Mouse (Mus musculus) kidney, embryonic 15.5 days (tissue): Measurements from ENCODE around the gene Carmil2. TPM values are rescaled to one million over a fixed set of nuclear protein-coding genes. Genes with fewer than 3 reads are reported as not detected.

Experiments used
- ATAC-seq: fragments of 200-750 bp; cut with Nextera tagmentation; replicated peaks from 2 replicates; pipeline ENCODE4 v1.8.0; 2017; ENCODE audit warnings: moderate TSS enrichment; ENCODE audit not compliant: low FRiP score
- H3K27ac ChIP-seq: fragments of 300-500 bp; sonication (generic); 2 replicates; pipeline ENCODE4 v1.5.1; 2015; ENCODE audit warnings: mild to moderate bottlenecking, inconsistent platforms
- H3K27me3 ChIP-seq: fragments of 300-500 bp; sonication (generic); 2 replicates; pipeline ENCODE4 v1.6.1; 2015; ENCODE audit warnings: inconsistent platforms
- H3K36me3 ChIP-seq: fragments of 300-500 bp; sonication (generic); 2 replicates; pipeline ENCODE4 v1.6.1; 2015; ENCODE audit warnings: inconsistent platforms
- H3K4me1 ChIP-seq: fragments of 300-500 bp; sonication (generic); 2 replicates; pipeline ENCODE4 v1.6.1; 2015; ENCODE audit warnings: inconsistent platforms
- H3K4me2 ChIP-seq: fragments of 300-500 bp; sonication (generic); 2 replicates; pipeline ENCODE4 v1.6.1; 2015; ENCODE audit warnings: moderate library complexity, mild to moderate bottlenecking, inconsistent platforms
- H3K4me3 ChIP-seq: fragments of 300-500 bp; sonication (generic); replicated peaks from 2 replicates; pipeline ENCODE4 v1.5.1; 2015; ENCODE audit warnings: mild to moderate bottlenecking, inconsistent platforms
- H3K9ac ChIP-seq: fragments of 300-500 bp; sonication (generic); 2 replicates; pipeline ENCODE4 v1.6.1; 2015; ENCODE audit warnings: mild to moderate bottlenecking, inconsistent platforms
- H3K9me3 ChIP-seq: fragments of 300-500 bp; sonication (generic); replicated peaks from 2 replicates; pipeline ENCODE4 v1.6.1; 2016; ENCODE audit warnings: inconsistent platforms
- WGBS: fragments of 180-500 bp; shearing (Covaris S2); methylation state at CpG from one replicate; pipeline ENCODE4 v1.1.7; 2015; ENCODE audit warnings: mixed read lengths; 5-methylcytosine and 5-hydroxymethylcytosine counted together
- polyA plus RNA-seq: library from polyadenylated mRNA; unstranded; fragments of >200 nt; fragmentation: Nextera tagmentation; extraction: Ambion mirVana; gene quantifications from 2 replicates; pipeline ENCODE4 v1.2.1, GENCODE M21; 2015

The Carmil2 gene
- polyA plus RNA-seq, 1 experiment from 2014 or later: 0.78 TPM

GRCm38 (mm10) chr8:105698734-105699133 lies 12.7 kb downstream of the Carmil2 start:
- no peaks in the 10 kb centered on the region for H3K9me3 ChIP-seq
- H3K36me3 ChIP-seq: peaks cover 44% of the 10 kb centered on the region
- H3K27me3 ChIP-seq: peaks cover 6% of the 10 kb centered on the region
- ATAC-seq: no peak
- H3K9ac ChIP-seq: no peak overlapping the region
- no peak overlapping the region for H3K4me2 ChIP-seq
- H3K4me1 ChIP-seq: peaks cover 36% of the 10 kb centered on the region
- WGBS: 92% methylated on average over 5 of the region's 5 CpGs
- H3K27ac ChIP-seq: no peak overlapping the region
- H3K4me3 ChIP-seq: no peak overlapping the region

GRCm38 (mm10) chr8:105699488-105700215 lies 13.6 kb downstream of the Carmil2 start:
- Histone ChIP-seq H3K27me3 (peaks cover 6% of the 10 kb centered on the region), H3K27ac (no peak overlapping the region), H3K36me3 (peaks cover 53% of the 10 kb centered on the region), H3K4me3 (peak overlapping the region; percentile 66), H3K9me3 (no peaks in the 10 kb centered on the region), H3K9ac (0 out of 2 replicates have a peak overlapping the region, but pooled peaks have one; percentile 46), H3K4me2 (peak overlapping the region; percentile 82), H3K4me1 (peaks cover 26% of the 10 kb centered on the region)
- no peak for ATAC-seq
- 85% methylated on average over 11 of the region's 11 CpGs for WGBS

GRCm38 (mm10) chr8:105700566-105700965 lies 14.5 kb downstream of the Carmil2 start:
- peak overlapping the region; percentile 82 for H3K4me2 ChIP-seq
- H3K27ac ChIP-seq: peak overlapping the region; percentile 94
- H3K4me1 ChIP-seq: peaks cover 24% of the 10 kb centered on the region
- ATAC-seq: peak; percentile 58
- peaks cover 56% of the 10 kb centered on the region for H3K36me3 ChIP-seq
- peak overlapping the region; percentile 66 for H3K4me3 ChIP-seq
- under 1% methylated on average over 21 of the region's 21 CpGs for WGBS
- H3K9ac ChIP-seq: peak overlapping the region; percentile 46
- no peaks in the 10 kb centered on the region for H3K9me3 ChIP-seq
- H3K27me3 ChIP-seq: no peaks in the 10 kb centered on the region

- Histone ChIP-seq H3K27ac (peak within 1 kb of the TSS; percentile 94), H3K4me1 (peaks cover 26% of the 10 kb centered on the region), H3K9ac (peak within 1 kb of the TSS; percentile 46), H3K4me3 (peak within 1 kb of the TSS; percentile 66), H3K4me2 (peak within 1 kb of the TSS; percentile 82), H3K27me3 (no peaks in the 10 kb centered on the region), H3K36me3 (peaks cover 55% of the 10 kb centered on the region), H3K9me3 (no peaks in the 10 kb centered on the region)
- ATAC-seq: peak; percentile 80
- under 1% methylated on average over 59 of the region's 60 CpGs for WGBS
Measured at GRCm38 (mm10) chr8:105700966-105701824, 15.1 kb downstream of the Carmil2 start, which contains the start of the genes Acd and Pard6a. Gene Acd, minus strand, starts transcription at chr8:105701102. Gene Pard6a, plus strand, starts transcription at chr8:105701148.

GRCm38 (mm10) chr8:105702001-105702401 lies 15.9 kb downstream of the Carmil2 start:
- H3K36me3 ChIP-seq: peaks cover 47% of the 10 kb centered on the region
- ATAC-seq: no peak
- peaks cover 34% of the 10 kb centered on the region for H3K4me1 ChIP-seq
- no peaks in the 10 kb centered on the region for H3K27me3 ChIP-seq
- peak overlapping the region; percentile 94 for H3K27ac ChIP-seq
- WGBS: 38% methylated on average over 18 of the region's 18 CpGs
- peak overlapping the region; percentile 66 for H3K4me3 ChIP-seq
- H3K4me2 ChIP-seq: peak overlapping the region; percentile 82
- peak overlapping the region; percentile 46 for H3K9ac ChIP-seq
- no peaks in the 10 kb centered on the region for H3K9me3 ChIP-seq

GRCm38 (mm10) chr8:105702731-105703415 lies 16.8 kb downstream of the Carmil2 start:
- Histone ChIP-seq H3K4me1 (peaks cover 40% of the 10 kb centered on the region), H3K9ac (no peak overlapping the region), H3K27me3 (no peaks in the 10 kb centered on the region), H3K36me3 (peaks cover 38% of the 10 kb centered on the region), H3K4me2 (peak overlapping the region; percentile 82; the same call in 1 of the 2 replicates), H3K4me3 (no peak overlapping the region), H3K27ac (no peak overlapping the region), H3K9me3 (no peaks in the 10 kb centered on the region)
- no peak for ATAC-seq
- 91% methylated on average over 24 of the region's 24 CpGs for WGBS

- no peaks in the 10 kb centered on the region for H3K9me3 ChIP-seq
- H3K4me3 ChIP-seq: no peak overlapping the region
- no peak for ATAC-seq
- H3K4me2 ChIP-seq: no peak overlapping the region
- H3K27me3 ChIP-seq: no peaks in the 10 kb centered on the region
- H3K9ac ChIP-seq: no peak overlapping the region
- H3K36me3 ChIP-seq: peaks cover 27% of the 10 kb centered on the region
- no peak overlapping the region for H3K27ac ChIP-seq
- 92% methylated on average over 34 of the region's 34 CpGs for WGBS
- H3K4me1 ChIP-seq: peaks cover 40% of the 10 kb centered on the region
Measured at GRCm38 (mm10) chr8:105704146-105704812, 18.2 kb downstream of the Carmil2 start.

- H3K9me3 ChIP-seq: no peaks in the 10 kb centered on the region
- WGBS: 87% methylated on average over 6 of the region's 6 CpGs
- ATAC-seq: no peak
Measured at GRCm38 (mm10) chr8:105704955-105705354, 18.9 kb downstream of the Carmil2 start.

GRCm38 (mm10) chr8:105706426-105706825 lies 20.4 kb downstream of the Carmil2 start:
- Histone ChIP-seq H3K27ac (no peak overlapping the region), H3K4me3 (peak overlapping the region; percentile 86), H3K9me3 (no peaks in the 10 kb centered on the region), H3K9ac (peak overlapping the region; percentile 72; the same call in 1 of the 2 replicates), H3K36me3 (peaks cover 27% of the 10 kb centered on the region), H3K4me1 (peaks cover 28% of the 10 kb centered on the region), H3K27me3 (no peaks in the 10 kb centered on the region), H3K4me2 (peak overlapping the region; percentile 94)
- no peak for ATAC-seq
- 69% methylated on average over 12 of the region's 12 CpGs for WGBS

More at GRCm38 (mm10) chr8:105704955-105705354, 18.9 kb downstream of the Carmil2 start:
- Histone ChIP-seq H3K36me3 (peaks cover 27% of the 10 kb centered on the region), H3K9ac (no peak overlapping the region), H3K4me1 (peaks cover 34% of the 10 kb centered on the region), H3K27me3 (no peaks in the 10 kb centered on the region), H3K4me3 (no peak overlapping the region), H3K27ac (no peak overlapping the region), H3K4me2 (no peak overlapping the region)

- Histone ChIP-seq H3K9ac (peak within 1 kb of the TSS; percentile 72), H3K36me3 (peaks cover 22% of the 10 kb centered on the region), H3K4me2 (peak within 1 kb of the TSS; percentile 94), H3K4me3 (peak within 1 kb of the TSS; percentile 86), H3K27me3 (no peaks in the 10 kb centered on the region), H3K9me3 (no peaks in the 10 kb centered on the region), H3K27ac (no peak within 1 kb of the TSS; the same call in 1 of the 2 replicates), H3K4me1 (peaks cover 17% of the 10 kb centered on the region)
- ATAC-seq: peak; percentile 87
- WGBS: under 1% methylated on average over 55 of the region's 55 CpGs
Measured at GRCm38 (mm10) chr8:105707498-105708403, 21.7 kb downstream of the Carmil2 start, which contains the start of the genes 4933405L10Rik and Enkd1. Gene 4933405L10Rik, plus strand, starts transcription at chr8:105707655. Gene Enkd1, minus strand, starts transcription at chr8:105708210.
